Mouse (Mus musculus) myocyte (in vitro differentiated cells): ENCODE results near the gene Gpc6.

Source experiments
- CEBPB ChIP-seq: IDR thresholded peaks from 2 replicates; pipeline ENCODE4 v1.6.1; 2011; ENCODE audit warnings: mild to moderate bottlenecking, moderate library complexity; ENCODE audit not compliant: poor library complexity, insufficient read depth, severe bottlenecking
- E2F4 ChIP-seq: IDR thresholded peaks from one replicate; pipeline ENCODE4 v1.6.1; 2011; ENCODE audit warnings: mild to moderate bottlenecking, control low read depth, moderate library complexity; ENCODE audit not compliant: insufficient read depth
- MYOD1 ChIP-seq, 3 experiments: IDR thresholded peaks; one replicate each; pipeline ENCODE4 v1.6.1; 2011; ENCODE audit warnings: control low read depth in 2 of 3, low read depth in 2 of 3, mild to moderate bottlenecking in 2 of 3, moderate library complexity in 1 of 3; ENCODE audit not compliant: insufficient read length in 2 of 3, control insufficient read depth in 1 of 3
- POLR2A ChIP-seq: IDR thresholded peaks from one replicate; pipeline ENCODE4 v1.6.1; 2011; ENCODE audit warnings: low read depth, mild to moderate bottlenecking, control low read depth, moderate library complexity; ENCODE audit not compliant: insufficient read length
- REST ChIP-seq: IDR thresholded peaks from one replicate; pipeline ENCODE4 v1.6.1; 2011; ENCODE audit warnings: mild to moderate bottlenecking, control low read depth, moderate library complexity; ENCODE audit not compliant: insufficient read depth, insufficient read length
- TCF12 ChIP-seq: IDR thresholded peaks from one replicate; pipeline ENCODE4 v1.6.1; 2011; ENCODE audit warnings: mild to moderate bottlenecking, control low read depth; ENCODE audit not compliant: poor library complexity, insufficient read depth, severe bottlenecking
- USF1 ChIP-seq: IDR thresholded peaks from one replicate; pipeline ENCODE4 v1.6.1; 2011; ENCODE audit warnings: low read depth, mild to moderate bottlenecking, control low read depth, moderate library complexity

DNA sequence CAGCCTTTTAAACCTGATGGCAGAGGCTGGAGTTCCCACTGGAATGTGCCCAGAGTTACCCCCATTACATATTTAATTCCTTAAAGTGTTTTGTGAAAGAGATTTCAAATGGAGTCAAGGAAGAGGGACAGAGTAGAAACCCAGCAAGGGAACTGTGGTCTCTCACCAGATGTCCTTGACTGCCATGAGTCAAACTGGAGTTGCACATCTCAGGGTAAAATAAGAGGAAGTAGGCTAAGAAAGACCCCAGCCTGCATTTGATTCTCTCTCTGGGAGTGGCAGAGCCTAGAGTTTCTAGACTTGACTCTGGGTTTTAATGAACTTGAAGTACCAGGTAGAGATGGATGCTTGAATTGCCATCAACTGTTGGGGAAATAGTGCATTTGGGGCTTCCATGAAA, 946.2 kb downstream of the Gpc6 start:
- TF ChIP-seq POLR2A (no peak), MYOD1 (IDR thresholded peaks at IDR 0.05; ENCODE audit: control insufficient read depth in 1 of 3, insufficient read length in 2 of 3, low read depth in 2 of 3) (no peak), E2F4 (no peak), CEBPB (no peak), USF1 (no peak), REST (no peak), TCF12 (no peak)
